Mouse (Mus musculus): ENCODE measurements at regions not wholly inside any gene's neighbourhood (a gene's known extent, or its start where the extent isn't known, plus 50 kb on each side); places are given as distances from the start of the nearest gene placed in this dataset.

DNA sequence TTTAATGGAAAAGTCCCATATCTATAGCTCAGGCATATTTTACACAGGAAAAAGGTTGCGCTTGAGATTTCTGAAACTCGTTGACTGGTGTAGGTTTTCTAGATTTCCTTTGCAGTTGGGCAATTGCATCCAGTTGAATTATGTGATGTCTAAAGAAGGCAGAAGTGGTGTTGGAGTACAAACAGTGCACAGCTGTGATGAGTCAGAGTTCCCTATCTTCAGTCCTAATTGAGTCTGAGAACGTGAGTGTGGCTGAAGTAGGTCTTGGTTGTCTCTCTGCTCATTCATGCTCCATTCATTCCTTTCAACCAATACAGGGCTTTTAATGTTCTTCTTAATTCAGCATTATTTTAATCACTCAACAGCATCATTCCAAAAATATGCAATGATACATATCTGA lies 142.9 kb upstream of the Dpyd start:
- intact Hi-C loops (cut with DNase I), result no loop called here
- DNase-seq, result no peak

DNA sequence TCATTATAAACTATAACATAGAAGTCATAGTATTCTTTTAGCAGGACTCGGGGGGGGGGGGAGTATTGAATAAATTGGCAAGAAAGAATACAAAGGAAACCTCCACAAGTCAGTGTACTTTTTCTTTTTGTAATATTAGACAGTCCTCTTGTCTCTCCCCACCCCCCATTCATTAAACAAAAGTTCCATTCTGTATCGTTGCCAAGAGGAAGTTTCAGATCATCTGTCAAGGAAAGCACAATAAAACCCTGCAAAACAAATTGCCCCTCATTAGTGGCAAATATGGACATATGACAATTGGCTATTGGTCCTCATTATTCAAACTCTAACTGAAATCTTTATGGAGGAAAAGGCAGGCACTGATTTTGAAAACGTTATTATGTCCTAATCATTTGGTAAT lies 140.2 kb upstream of the Dpyd start:
- DNase-seq, result no peak
- intact Hi-C loops (cut with DNase I), result loop anchor here (10.0 kb wide), 1 partner anchor 1773 kb away; no protein-coding TSS in a partner anchor

DNA sequence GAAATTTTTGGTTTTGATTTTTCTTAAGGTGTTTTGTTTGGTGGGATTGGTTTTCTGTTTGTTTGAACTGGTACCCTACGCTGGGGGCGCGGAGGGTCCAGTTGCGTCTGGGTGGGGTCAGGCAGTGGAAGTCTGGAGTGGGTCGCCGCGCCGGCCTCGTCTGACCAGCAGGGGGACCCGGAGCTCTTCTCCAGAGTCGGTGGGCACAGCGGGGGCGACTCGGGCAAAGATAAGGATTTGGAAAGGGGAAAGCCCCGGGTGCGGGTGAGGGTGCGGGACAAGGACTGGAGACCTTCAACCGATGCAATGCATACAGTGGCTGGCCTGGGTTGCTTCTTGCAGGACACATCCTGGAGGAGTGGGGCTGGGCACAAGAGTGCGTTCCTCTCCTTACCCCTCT lies 136.2 kb upstream of the Dpyd start:
- intact Hi-C loops (cut with DNase I), result loop anchor here (10.0 kb wide), 1 partner anchor 1769 kb away; no protein-coding TSS in a partner anchor
- no peak for DNase-seq

DNA sequence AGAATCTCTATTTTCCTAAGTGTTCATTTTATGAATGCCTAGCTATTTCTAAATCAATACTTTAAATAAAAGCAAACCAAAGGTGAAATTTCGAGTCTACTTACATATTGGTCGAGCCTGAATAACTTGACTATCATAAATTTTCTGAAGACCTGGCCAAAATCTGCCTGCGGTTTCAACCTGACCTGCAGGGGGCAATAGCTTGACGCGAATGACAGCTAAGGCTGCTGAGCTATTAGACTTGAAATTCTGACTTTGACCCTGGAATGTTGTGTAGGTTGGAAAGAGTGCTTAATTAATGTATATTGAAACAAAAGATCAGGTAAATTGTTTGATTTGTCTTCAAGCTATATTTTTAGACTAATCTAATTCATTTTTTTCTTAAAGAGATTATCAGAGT lies 133.4 kb upstream of the Dpyd start:
- no peak for DNase-seq
- intact Hi-C loops (cut with DNase I), result loop anchor here (10.0 kb wide), 1 partner anchor 1766 kb away; no protein-coding TSS in a partner anchor

DNA sequence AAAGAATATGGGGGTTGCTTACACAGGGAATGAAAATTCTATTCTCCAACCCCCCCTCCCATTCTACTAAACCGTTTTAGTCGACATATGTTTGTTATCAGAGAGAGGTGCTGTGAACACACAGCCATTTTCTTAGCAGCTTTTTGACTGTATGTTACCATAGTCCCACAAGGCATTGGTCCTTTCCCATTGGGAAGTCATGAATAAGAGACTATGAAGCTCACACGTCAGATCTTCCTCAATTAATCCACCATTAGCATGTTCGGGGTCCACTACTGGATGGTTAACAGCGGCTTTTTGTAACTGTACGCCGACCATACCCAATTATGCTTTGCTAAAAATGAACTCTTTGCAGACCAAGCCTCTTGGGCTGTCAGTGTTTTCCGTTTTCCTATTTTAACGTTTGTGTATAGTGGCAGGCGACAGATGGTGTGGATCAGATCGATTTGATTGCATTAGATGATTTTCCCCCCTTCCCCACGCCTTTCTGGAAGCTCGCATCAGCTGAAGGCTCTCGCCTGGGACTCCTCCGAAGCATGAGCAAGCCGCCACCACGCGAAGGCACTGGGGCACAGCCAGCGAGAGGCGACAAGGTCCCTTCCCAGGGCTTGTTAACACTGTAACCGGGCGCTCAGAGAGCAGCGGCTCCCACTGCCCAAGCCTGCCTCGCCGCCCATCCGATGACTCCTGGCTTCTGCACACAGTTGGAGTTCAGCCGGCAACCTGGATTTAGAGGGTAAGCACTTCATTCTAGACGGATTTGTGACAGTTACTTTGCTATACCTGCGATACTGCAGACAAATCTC lies 131.9 kb upstream of the Dpyd start:
- DNase-seq, result no peak
- intact Hi-C loops (cut with DNase I), result loop anchor here (10.0 kb wide), 1 partner anchor 1765 kb away; no protein-coding TSS in a partner anchor

DNA sequence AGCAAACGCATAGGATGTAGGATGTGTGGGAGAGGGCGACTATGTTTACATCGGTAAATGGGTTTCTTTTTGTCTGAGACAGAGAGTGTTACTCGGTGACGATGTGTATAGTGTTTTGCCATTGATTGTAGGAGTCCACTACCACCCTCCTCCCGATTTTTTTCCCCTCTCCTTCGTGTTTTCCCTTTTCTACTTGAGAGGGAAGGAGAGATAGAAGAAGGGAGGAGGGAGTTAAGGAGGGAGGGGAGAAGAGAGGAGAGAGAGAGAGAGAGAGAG lies 131.4 kb upstream of the Dpyd start:
- intact Hi-C loops (cut with DNase I), result no loop called here

DNA sequence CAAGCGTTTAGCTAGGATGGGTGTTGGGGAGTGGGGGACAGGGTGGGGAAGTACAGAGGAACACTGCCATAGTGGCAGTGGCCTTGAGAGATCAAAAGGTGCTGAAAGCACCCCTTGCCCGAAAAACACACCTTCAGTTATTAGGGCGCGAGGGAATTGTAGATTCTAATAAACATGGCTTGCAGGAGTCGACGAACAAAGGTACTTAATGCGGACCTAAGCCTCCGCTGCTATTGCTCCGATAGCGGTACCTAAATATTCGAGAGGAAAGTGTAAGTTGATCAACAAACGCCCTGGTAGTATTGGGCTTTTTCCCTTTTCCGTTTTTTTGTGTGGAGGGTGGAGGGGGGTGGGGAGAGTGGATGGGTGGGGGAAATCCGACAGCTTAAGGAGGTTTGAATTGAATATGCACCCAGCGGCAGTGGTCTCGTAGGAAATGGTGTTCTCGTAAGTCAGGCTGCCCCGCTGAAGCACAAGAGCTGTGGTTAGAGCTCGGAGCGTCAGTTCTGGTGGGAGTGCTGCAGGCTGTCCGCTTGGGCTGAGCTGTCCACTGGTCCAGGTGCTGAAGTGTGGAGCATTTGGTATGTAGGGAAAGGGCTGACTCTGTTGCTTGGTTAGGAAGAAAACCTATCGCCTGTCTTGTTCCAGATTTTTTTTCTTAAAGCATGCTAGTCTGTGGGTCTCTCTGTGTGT lies 130.8 kb upstream of the Dpyd start:
- intact Hi-C loops (cut with DNase I), result no loop called here
- DNase-seq, result peak; percentile 19 to 41

More for the DNA sequence above, 131.4 kb upstream of the Dpyd start:
- no peak for DNase-seq

DNA sequence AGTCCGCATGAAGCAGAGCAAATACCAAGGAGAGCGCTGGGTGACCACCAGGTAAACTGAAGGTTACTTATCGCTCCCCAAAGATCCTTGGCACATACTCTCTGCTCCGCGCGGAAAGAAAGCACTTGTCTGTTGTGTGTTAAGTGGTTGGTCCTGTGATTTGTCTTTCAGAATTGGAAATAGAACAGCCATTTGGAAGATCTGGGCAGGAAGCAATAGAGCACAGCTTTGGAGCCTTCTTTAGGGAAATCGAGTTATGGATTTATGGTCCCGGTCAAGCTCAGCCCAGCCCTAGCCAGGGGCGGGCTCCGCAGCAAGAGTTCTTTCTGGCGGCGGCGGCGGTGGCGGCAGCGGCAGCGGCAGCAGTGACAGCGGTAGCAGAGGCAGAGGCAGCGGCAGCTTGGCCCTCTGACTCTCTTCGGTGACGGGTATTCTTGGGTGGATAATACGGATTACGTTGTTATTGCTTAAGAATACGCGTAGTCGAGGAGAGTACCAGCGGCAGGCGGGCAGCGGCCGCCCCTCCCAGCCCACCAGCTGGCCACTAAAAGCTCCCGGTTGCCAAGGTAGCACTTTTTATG lies 128.4 kb upstream of the Dpyd start:
- intact Hi-C loops (cut with DNase I), result no loop called here
- DNase-seq, result no peak

DNA sequence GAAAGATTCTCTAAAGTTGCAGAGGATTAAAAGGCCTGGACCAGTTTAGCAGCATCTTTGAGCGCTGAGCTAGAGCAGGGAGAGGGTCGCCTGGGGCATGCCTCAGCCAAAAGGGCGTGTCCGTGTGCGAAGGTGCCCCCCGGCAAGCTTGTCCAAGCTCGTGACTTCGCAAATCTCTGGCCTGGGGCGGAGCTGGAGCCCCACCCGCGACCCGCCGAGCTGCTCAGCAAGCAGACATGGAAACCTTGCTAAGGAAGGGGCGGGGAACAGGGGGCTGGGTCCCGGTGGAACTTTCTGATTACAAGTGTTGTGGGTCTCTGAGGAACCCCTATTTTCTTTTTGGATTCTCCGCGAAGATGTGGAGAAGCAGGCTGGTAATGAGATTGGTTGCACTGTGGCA lies 127.6 kb upstream of the Dpyd start:
- no peak for DNase-seq
- intact Hi-C loops (cut with DNase I), result no loop called here

DNA sequence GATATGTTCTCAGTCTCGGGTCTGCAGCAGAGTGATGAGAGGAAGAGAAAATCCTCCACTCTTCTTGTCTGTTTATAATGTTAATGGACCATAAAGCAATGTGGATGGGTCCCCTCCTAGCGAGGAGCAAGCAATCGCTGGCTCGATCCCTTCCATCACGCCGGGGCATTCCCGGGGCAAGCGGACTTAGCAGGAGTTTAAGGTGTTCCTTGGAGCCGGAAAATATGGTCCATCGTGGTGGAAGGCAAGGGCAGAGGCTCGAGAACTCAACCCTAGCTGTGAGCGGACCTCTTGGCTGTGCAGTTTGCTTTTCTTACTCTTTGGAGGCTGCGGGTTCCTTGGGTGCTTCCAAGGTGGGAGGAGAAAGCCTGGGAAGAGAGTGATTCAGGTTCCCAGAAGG lies 127.1 kb upstream of the Dpyd start:
- intact Hi-C loops (cut with DNase I), result no loop called here
- DNase-seq, result no peak

DNA sequence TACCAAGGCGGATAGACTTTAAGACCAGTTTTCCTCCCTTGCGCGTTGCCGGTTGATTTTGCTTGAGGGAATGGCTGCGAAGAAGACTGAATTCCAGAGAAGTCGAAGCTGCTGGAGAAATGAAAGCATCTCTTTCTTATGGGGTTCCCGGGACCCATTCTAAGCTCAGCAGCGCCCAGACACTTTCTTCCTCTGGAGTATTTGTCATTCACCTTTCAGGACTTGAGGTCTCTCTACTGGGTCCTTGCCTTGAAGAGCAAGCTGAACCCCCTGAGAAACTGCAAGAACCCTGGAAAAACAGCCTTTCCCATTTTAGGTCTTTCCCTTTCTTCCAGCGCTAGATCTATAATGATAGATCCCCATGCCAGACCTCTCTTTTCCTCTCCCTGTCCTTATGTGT lies 126.7 kb upstream of the Dpyd start:
- intact Hi-C loops (cut with DNase I), result no loop called here
- DNase-seq, result no peak

DNA sequence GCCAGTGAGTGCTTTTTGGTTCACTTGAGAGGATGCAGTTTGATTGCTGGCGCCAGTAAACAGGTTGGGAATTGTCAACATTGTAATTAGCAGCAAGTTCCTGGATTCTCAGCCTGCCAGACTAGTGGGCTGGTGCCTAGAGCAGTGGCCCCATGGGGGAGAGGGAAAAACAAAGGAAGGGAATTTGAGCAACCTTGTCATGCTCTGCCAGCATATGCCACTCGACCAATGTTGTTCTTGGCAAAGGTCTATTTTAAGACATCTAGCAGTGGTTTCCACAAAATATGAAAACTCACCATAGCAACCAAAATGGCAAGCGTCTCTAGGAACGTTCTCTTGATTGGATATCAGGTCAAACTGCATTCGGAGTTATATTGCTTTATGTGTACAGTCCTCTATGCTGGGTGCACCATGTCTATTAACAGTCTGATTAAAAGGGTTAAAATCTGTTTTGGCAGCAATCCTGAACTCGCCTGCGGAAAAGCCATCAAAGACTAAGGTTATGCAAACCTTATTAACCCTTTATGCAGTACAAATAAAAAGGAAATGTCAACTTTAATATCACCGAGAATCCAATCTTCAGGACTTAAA lies 118.1 kb upstream of the Dpyd start:
- intact Hi-C loops (cut with DNase I), result no loop called here

DNA sequence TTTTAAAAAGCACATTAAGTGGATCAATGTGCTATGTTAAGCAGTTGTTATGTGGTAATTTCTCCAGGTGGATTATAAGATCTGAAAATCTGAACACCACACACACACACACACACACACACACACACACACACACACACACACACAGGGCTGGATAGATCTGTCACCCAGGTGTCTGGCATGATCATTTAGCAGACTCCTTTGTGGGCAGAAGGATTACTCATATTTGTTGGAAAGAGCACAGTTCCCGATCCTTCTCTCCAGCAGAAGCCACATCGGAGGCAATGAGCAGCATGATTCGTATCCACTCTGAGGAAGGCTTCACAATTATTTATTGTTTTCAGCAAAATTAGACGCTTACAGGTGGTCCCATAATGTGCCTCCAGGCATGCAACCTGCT lies 116.6 kb upstream of the Dpyd start:
- DNase-seq, result no peak
- intact Hi-C loops (cut with DNase I), result no loop called here

More for the DNA sequence above, 118.1 kb upstream of the Dpyd start:
- DNase-seq, result no peak

DNA sequence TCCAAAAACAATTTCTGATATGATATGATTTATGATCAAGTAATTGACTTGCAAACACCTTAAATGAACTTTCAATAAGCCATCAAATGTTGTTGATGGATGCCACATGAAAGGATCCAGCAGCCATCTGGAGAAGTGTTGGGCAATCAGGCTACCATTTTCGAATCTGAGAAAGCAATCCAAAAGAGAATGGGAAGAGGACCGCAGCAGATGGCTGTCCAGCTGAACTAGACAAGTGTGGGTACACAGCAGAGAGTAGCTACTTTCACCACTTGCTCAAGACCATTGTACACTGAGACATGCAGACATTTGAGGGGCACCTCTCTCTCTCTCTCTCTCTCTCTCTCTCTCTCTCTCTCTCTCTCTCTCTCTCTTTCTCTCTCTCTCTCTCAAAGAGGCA lies 102.3 kb upstream of the Dpyd start:
- DNase-seq, result no peak
- intact Hi-C loops (cut with DNase I), result no loop called here

DNA sequence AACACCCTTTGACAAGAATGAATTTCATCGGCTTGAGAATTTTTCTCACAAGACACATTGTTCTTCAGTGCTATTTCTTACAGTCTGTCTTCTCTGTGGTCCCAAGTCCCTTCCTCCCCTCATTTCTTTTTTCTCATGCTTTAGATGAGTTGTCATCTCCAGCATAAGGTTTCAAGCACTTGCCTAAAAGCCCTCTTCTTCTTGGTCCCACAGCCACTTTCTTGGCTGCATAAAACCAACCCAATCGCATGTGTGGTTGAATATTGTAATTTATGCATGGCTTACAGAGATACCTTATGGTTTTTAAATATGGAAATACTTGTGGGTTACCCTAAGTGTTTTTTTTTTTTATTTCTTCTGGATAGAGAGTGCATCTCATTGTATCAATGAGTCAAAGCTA lies 96.3 kb upstream of the Dpyd start:
- intact Hi-C loops (cut with DNase I), result no loop called here
- no peak for DNase-seq

DNA sequence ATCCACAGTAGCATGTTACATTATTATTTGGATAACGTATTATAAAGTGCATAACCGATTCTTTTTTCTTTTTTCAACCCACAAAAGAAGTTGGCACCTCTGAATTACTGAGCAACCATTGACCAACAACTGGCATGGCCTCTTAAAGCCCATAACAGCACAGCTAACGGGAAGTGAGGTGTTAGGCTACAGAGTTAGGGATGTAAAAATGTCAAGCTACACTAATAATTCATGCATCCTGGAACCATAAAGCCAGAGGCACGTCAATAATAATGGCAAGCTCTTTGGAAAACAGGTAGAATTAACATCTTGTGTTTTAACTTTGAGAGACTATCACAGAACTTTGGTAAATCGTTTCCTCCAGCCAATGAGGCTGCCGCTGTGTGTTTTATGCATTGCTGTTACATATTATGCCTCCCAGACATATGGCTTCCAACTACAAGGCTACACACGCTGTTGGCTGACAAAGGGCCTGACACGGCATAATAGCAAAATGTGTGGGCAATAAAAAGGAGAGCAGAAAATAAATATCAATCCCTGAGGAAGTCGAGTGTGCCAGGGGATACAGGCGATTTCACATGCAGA lies 89.6 kb upstream of the Dpyd start:
- DNase-seq, result no peak
- intact Hi-C loops (cut with DNase I), result no loop called here

DNA sequence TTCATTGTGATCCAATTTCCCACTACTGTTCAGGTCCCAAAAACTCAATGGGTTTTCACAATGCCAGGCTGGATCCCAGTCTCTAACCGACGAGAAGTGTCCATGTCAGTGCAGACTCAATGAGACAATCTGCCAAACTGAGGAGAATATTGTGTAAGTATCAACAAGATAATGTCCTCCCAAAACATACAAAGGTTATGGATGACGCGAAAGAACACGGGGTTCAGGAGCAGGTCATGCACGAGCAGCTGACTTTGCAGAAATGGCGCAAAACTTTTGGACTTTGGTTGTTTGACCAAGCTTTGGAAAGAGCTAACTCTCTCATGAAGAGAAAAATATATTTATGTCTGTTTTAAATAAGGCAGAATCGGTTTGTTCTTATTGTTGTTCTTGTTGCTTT lies 83.9 kb upstream of the Dpyd start:
- no peak for DNase-seq
- intact Hi-C loops (cut with DNase I), result no loop called here

DNA sequence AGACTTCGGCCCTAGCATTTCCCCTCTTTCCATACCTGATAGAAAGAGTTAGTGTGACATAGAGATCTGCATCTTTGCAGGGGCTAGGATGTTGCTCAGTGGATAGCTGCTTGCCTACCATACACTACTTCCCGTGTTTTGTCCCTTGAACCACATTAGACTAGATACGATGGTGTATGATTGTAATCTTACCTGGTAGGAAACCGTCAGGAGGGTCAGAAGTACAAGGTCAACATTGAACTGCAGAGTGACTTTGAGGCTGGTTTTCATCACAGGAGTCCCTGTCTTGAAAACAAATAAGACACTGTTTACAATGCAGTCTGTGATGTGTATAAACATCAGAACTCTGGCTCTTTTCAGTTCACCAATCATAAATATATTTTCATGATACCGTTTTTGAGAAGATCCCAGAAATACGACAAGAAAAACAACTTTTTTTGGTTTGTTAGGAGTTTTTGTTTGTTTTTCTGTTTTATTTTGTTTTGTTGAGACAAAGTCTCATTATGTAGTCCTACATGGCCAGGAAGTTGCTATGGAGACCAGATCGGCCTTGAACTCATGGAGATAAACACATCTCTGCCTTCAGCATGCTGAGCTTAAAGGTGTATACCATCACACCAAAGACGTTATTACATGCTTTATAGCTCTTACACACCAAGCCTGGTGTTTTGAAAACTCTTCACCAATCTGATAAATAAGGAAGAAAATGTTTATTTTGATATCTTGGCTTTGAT lies 81.2 kb upstream of the Dpyd start:
- intact Hi-C loops (cut with DNase I), result no loop called here
- no peak for DNase-seq

DNA sequence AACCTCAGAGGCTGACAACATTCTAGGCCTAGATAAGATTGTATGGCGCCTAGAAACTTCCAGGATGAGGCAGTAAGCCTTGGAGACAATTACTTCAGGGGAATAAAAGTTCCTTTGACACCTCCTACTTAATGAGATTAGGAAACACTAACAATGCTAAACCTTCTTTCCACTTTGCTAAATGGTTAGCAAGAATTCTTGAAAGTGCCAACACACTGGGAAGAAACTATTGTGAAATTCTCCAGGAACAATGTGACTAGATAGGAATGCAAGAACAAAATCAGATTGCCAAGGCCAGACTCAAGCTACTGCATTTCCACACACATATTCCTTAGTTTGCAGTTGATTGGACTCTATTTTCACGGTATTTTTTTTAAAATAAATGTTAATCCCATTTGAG lies 76.0 kb upstream of the Dpyd start:
- DNase-seq, result no peak
- intact Hi-C loops (cut with DNase I), result no loop called here

DNA sequence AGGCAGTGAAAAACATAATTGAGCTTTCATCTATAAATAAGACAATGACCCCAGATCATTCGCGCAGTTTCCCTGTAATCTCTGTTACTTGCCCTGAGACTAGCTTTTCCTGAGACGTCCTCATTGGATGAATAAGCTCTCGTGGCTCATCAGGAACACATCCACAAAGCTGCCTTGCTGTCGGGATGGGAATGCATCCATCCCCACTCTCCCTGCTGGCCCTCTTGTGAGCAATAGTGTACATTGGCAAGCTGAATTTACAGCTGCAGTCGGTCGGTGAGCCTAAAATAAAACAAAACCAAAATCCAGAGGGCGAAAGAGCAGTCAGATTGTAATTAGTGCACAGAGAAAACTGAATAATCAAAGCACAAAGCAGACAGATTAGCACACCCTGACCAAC lies 74.5 kb upstream of the Dpyd start:
- DNase-seq, result no peak
- intact Hi-C loops (cut with DNase I), result no loop called here

DNA sequence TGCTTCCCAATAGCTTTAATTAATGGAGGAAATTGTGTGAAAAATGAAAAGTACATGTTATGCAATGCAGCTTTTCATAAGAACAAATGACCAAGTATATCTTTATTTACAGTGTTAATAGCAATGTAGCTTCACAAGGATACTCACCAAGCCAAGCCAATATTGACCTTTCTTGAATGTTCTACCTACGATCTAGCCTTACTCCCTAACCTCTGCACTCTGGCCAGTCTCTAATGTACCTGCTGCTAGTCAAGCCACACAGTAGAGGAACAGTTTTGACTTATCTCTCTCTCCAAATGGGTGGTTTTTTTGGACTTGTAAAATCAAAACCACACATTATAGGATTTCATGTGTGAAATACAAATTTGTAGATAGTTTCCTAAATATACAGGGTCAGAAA lies 70.8 kb upstream of the Dpyd start:
- DNase-seq, result no peak
- intact Hi-C loops (cut with DNase I), result no loop called here

All from gastrocnemius, postnatal 36 days (tissue).